Comparison of ENCODE assay signal across 8 mouse cellular contexts in genomic region chr17:8505669-8506426, GRCm38 (mm10). TPM values are rescaled to one million over a fixed set of nuclear protein-coding genes. Genes with fewer than 3 reads are reported as not detected.
A peak's percentile ranks its signal among the peaks of the same experiment; 100 is the strongest.
DNase-seq lines count a peak whose midpoint lies in the region; ATAC-seq and TF ChIP-seq lines count a peak whose summit lies in the region.

No protein-coding gene starts in this region.

- H3K27me3 ChIP-seq in heart, embryonic 14.5 days (ENCODE audit: control insufficient read depth, insufficient read depth, low read length): no peaks in the 10 kb centered on the region; the same call in 1 of the 2 replicates
- no peaks in the 10 kb centered on the region for H3K27me3 ChIP-seq in liver, embryonic 14.5 days (ENCODE audit: control insufficient read depth, insufficient read depth, low read length)

- peak; percentile 8; the same call in 1 of the 2 replicates for TF ChIP-seq POLR2A in brain, embryonic 14.5 days (IDR thresholded peaks at IDR 0.05; ENCODE audit: borderline replicate concordance, extremely low read depth, insufficient read depth, insufficient read length, poor library complexity, severe bottlenecking)

- peak; percentile 86 for ATAC-seq in heart, embryonic 14.5 days (ENCODE audit: insufficient number of reproducible peaks, insufficient read depth, low FRiP score, low read depth)
- ATAC-seq in liver, embryonic 14.5 days (ENCODE audit: insufficient read depth): peak; percentile 35; the same call in 1 of the 2 replicates

- WGBS in heart, embryonic 14.5 days: 2% methylated on average over 20 of the region's 20 CpGs
- 1% methylated on average over 20 of the region's 20 CpGs for WGBS in liver, embryonic 14.5 days (ENCODE audit: insufficient replicate concordance)

- no peak for TF ChIP-seq EP300 in liver, embryonic 14.5 days (IDR thresholded peaks at IDR 0.05; ENCODE audit: low read depth)

- H3K4me2 ChIP-seq in heart, embryonic 14.5 days (ENCODE audit: low read length): peak overlapping the region; percentile 61
- H3K4me2 ChIP-seq in liver, embryonic 14.5 days (ENCODE audit: low read depth): peak overlapping the region; percentile 57

- no peaks in the 10 kb centered on the region for H3K36me3 ChIP-seq in heart, embryonic 14.5 days (ENCODE audit: control insufficient read depth, insufficient read depth, low read length)
- H3K36me3 ChIP-seq in liver, embryonic 14.5 days (replicated peaks; ENCODE audit: control insufficient read depth, insufficient read depth, low read depth): no peaks in the 10 kb centered on the region

- peaks cover 9 to 14% of the 10 kb centered on the region in 2 experiments for H3K4me1 ChIP-seq in heart, embryonic 14.5 days (ENCODE audit: control insufficient read depth in 2 of 2, insufficient read depth in 2 of 2, low read length in 2 of 2)
- no peaks in the 10 kb centered on the region for H3K4me1 ChIP-seq in liver, embryonic 14.5 days (replicated peaks; ENCODE audit: control insufficient read depth in 2 of 2, insufficient read depth in 2 of 2, low read length in 1 of 2)

- DNase-seq in CD4-positive, CD25-positive, alpha-beta regulatory T cell, adult 2 months (ENCODE audit: low read depth, low spot score): peak; percentile 75
- peak; percentile 97 for DNase-seq in brain, embryonic 14.5 days (ENCODE audit: low read depth)
- DNase-seq in fibroblast of lung, adult 2 months (ENCODE audit: low read depth): peak; percentile 51
- peak; percentile 89 for DNase-seq in kidney, postnatal 10 days
- DNase-seq in liver, embryonic 14.5 days (ENCODE audit: low read depth in 3 of 3, low spot score in 3 of 3): peak in 2 of 3 experiments; percentile 12 to 20
- DNase-seq in natural killer cell, adult 2 months (ENCODE audit: low spot score in 2 of 2): peak; percentile 48 to 50
- peak; percentile 56 for DNase-seq in testis, postnatal 14 days (ENCODE audit: low spot score)

- TF ChIP-seq CTCF in brain, embryonic 14.5 days (IDR thresholded peaks at IDR 0.05; ENCODE audit: borderline replicate concordance, extremely low read depth, insufficient read depth, insufficient read length): peak; percentile 27; the same call in 1 of the 2 replicates
- TF ChIP-seq CTCF in liver, embryonic 14.5 days (IDR thresholded peaks at IDR 0.05; ENCODE audit: low read depth): no peak

- H3K4me3 ChIP-seq in heart, embryonic 14.5 days (ENCODE audit: control insufficient read depth in 1 of 2, insufficient read depth in 1 of 2, low read depth in 1 of 2, low read length in 2 of 2): peak overlapping the region; percentile 12 to 20; a peak in 3 of 4 replicates
- H3K4me3 ChIP-seq in liver, embryonic 14.5 days (ENCODE audit: insufficient read depth in 1 of 2, low read depth in 2 of 2, low read length in 2 of 2): peak overlapping the region; percentile 17 to 38

- peak overlapping the region; percentile 8 to 35; a peak in 2 of 4 replicates for H3K27ac ChIP-seq in heart, embryonic 14.5 days (replicated peaks in 1 of 2; ENCODE audit: control insufficient read depth in 1 of 2, insufficient read depth in 1 of 2, low read depth in 2 of 2, low read length in 2 of 2)
- no peak overlapping the region for H3K27ac ChIP-seq in liver, embryonic 14.5 days

- H3K9me3 ChIP-seq in heart, embryonic 14.5 days (ENCODE audit: control insufficient read depth, low read length): no peaks in the 10 kb centered on the region
- H3K9me3 ChIP-seq in liver, embryonic 14.5 days (ENCODE audit: control insufficient read depth, low read length): no peaks in the 10 kb centered on the region

- H3K9ac ChIP-seq in heart, embryonic 14.5 days (ENCODE audit: low read length): peak overlapping the region; percentile 22
- no peak overlapping the region for H3K9ac ChIP-seq in liver, embryonic 14.5 days (replicated peaks)

RNA-seq across cellular contexts. Expression of gene Pde10a, which starts 19.3 kb away (rescaled TPM):
- polyA plus RNA-seq in brain, embryonic 14.5 days (2012; rRNA removed): 33.0 and 33.4 TPM in 2 replicates
- 1.2 and 2.5 TPM in 2 replicates for polyA plus RNA-seq in heart, embryonic 14.5 days (2014; fragmentation: Nextera tagmentation; extraction: Ambion mirVana)
- 0.52 and 0.60 TPM in 2 replicates for polyA plus RNA-seq in liver, embryonic 14.5 days (2012; rRNA removed)
- polyA plus RNA-seq in liver, embryonic 14.5 days (2014; fragmentation: Nextera tagmentation; extraction: Ambion mirVana): 0.34 and 0.52 TPM in 2 replicates

Comparison
In these comparisons a context has a peak if more than half of its experiments do, and no peak if none do; other contexts are left out.
1. DNase-seq: peak in every context shown above with its lines; median percentile 97 in brain, embryonic 14.5 days; 89 in kidney, postnatal 10 days; 75 in CD4-positive, CD25-positive, alpha-beta regulatory T cell, adult 2 months; 56 in testis, postnatal 14 days; 51 in fibroblast of lung, adult 2 months; 49 in natural killer cell, adult 2 months; 16 in liver, embryonic 14.5 days.